Mouse (Mus musculus) limb, embryonic 14.5 days (tissue): ENCODE results near the gene Rdh14. TPM values are rescaled to one million over a fixed set of nuclear protein-coding genes. Genes with fewer than 3 reads are reported as not detected.
A peak's percentile ranks its signal among the peaks of the same experiment; 100 is the strongest.

Source experiments
- ATAC-seq: fragments of 200-750 bp; cut with Nextera tagmentation; 2 replicates; pipeline ENCODE4 v1.8.0; 2017; ENCODE audit warnings: low read depth, moderate number of reproducible peaks, moderate TSS enrichment; ENCODE audit not compliant: low FRiP score
- DNase-seq: peaks from one replicate; pipeline ENCODE4 v3.0.0-alpha.2; 2015; ENCODE audit warnings: low spot score
- H3K27ac ChIP-seq: fragments of 300-500 bp; sonication (generic); replicated peaks from 2 replicates; pipeline ENCODE4 v1.5.1; 2014; ENCODE audit warnings: low read depth, mild to moderate bottlenecking, low read length, moderate library complexity, mixed read lengths
- H3K27me3 ChIP-seq: fragments of 300-500 bp; sonication (generic); 2 replicates; pipeline ENCODE4 v1.6.1; 2014; ENCODE audit warnings: low read length, mixed read lengths; ENCODE audit not compliant: control insufficient read depth, insufficient read depth
- H3K36me3 ChIP-seq: fragments of 300-500 bp; sonication (generic); 2 replicates; pipeline ENCODE4 v1.6.1; 2014; ENCODE audit warnings: mild to moderate bottlenecking, low read length, moderate library complexity, mixed read lengths; ENCODE audit not compliant: control insufficient read depth, insufficient read depth
- H3K4me1 ChIP-seq: fragments of 300-500 bp; sonication (generic); 2 replicates; pipeline ENCODE4 v1.6.1; 2014; ENCODE audit warnings: antibody characterized with exemption, low read length, mixed read lengths; ENCODE audit not compliant: control insufficient read depth, insufficient read depth
- H3K4me2 ChIP-seq: fragments of 300-500 bp; sonication (generic); replicated peaks from 2 replicates; pipeline ENCODE4 v1.6.1; 2014; ENCODE audit warnings: low read depth, mild to moderate bottlenecking, low read length, moderate library complexity; ENCODE audit not compliant: severe bottlenecking
- H3K4me3 ChIP-seq: fragments of 300-500 bp; sonication (generic); replicated peaks from 2 replicates; pipeline ENCODE4 v1.5.1; 2014; ENCODE audit warnings: low read length
- H3K9ac ChIP-seq: fragments of 300-500 bp; sonication (generic); 2 replicates; pipeline ENCODE4 v1.6.1; 2014; ENCODE audit warnings: mild to moderate bottlenecking, low read depth, low read length, moderate library complexity; ENCODE audit not compliant: severe bottlenecking
- H3K9me3 ChIP-seq: fragments of 300-500 bp; sonication (generic); 2 replicates; pipeline ENCODE4 v1.6.1; 2016; ENCODE audit warnings: low read length; ENCODE audit not compliant: control insufficient read depth
- POLR2A ChIP-seq: fragments of 200-500 bp; IDR thresholded peaks from 2 replicates; pipeline ENCODE4 v1.8.0; 2012; ENCODE audit warnings: inconsistent platforms, mild to moderate bottlenecking, moderate library complexity, borderline replicate concordance; ENCODE audit not compliant: insufficient read depth, insufficient read length; ENCODE audit errors: extremely low read depth
- WGBS: fragments of 180-500 bp; shearing (Covaris S2); extraction: QIAGEN DNeasy Blood & Tissue Kit; methylation state at CpG from one replicate; pipeline ENCODE4 v1.1.7; 2014; 5-methylcytosine and 5-hydroxymethylcytosine counted together
- polyA plus RNA-seq, 2 experiments: library from polyadenylated mRNA; depleted of rRNA in 1 of 2; stranded (reverse) in 1 of 2; unstranded in 1 of 2; fragments of >200 nt; fragmentation: Nextera tagmentation in 1 of 2; extraction: Ambion mirVana in 1 of 2; gene quantifications; 2 replicates each; pipeline versions ENCODE4 v1.2.1 to v1.2.3; 2012 to 2014

The Rdh14 gene
- polyA plus RNA-seq (2012; rRNA removed) (22.3 and 23.9 TPM in 2 replicates), polyA plus RNA-seq (2014; fragmentation: Nextera tagmentation; extraction: Ambion mirVana) (43.6 and 47.6 TPM in 2 replicates)

DNA sequence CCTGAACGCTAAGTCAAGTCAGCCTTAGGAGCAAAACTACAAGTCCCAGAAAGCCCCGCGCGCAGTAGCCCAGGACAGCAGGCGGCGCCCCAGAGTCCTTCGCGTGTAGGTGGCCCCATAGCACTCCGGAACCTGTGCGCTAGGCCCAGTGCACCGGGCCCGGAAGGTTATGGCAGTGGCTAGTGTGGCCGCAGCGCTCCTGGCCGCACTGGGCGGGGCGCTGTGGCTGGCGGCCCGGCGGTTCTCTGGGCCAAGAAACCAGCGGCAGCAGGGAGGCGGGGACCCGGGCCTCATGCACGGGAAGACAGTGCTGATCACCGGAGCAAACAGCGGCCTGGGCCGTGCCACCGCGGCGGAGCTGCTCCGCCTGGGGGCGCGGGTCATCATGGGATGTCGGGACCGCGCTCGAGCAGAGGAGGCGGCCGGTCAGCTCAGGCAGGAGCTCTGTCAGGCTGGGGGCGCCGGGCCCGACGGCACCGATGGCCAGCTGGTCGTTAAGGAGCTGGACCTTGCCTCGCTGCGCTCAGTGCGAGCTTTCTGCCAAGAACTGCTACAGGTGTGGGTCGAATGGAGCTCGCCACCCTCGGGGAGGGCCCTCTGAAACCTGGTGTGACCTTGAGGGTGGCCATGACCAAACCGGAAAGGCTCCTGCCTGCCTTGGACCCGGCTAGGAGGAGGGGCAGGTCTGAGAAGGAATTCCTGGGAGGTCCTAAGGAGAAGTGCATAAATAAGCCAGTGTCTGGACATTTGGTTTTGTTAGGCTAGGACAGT lies at the start of gene Rdh14:
Rdh14 (plus strand) TSS at position 102 of the 771 bp plus-strand sequence.
- Histone ChIP-seq H3K9me3 (no peaks in the 10 kb centered on the region), H3K4me2 (peak within 1 kb of the TSS; percentile 65), H3K27me3 (no peaks in the 10 kb centered on the region), H3K4me3 (peak within 1 kb of the TSS; percentile 79), H3K27ac (peak within 1 kb of the TSS; percentile 89), H3K9ac (peak within 1 kb of the TSS; percentile 95), H3K36me3 (peaks cover 11% of the 10 kb centered on the region), H3K4me1 (peaks cover 6% of the 10 kb centered on the region; the same call in 1 of the 2 replicates)
- TF ChIP-seq POLR2A, result peak; percentile 75; the same call in 1 of the 2 replicates
- DNase-seq (peak; percentile 95), ATAC-seq (peak; percentile 96)
- WGBS, result under 1% methylated on average over 50 of the region's 53 CpGs

- no peak overlapping the region for H3K4me2 ChIP-seq
- H3K36me3 ChIP-seq, result no peaks in the 10 kb centered on the region
- TF ChIP-seq POLR2A, result no peak
- no peak overlapping the region for H3K4me3 ChIP-seq
- no peak overlapping the region for H3K27ac ChIP-seq
- no peaks in the 10 kb centered on the region for H3K27me3 ChIP-seq
- ATAC-seq (no peak), DNase-seq (no peak)
- no peaks in the 10 kb centered on the region for H3K9me3 ChIP-seq
- WGBS, result 64% methylated on average over 3 of the region's 3 CpGs
- no peaks in the 10 kb centered on the region for H3K4me1 ChIP-seq
- no peak overlapping the region for H3K9ac ChIP-seq
These were observed 39.9 kb upstream of the Rdh14 start for GRCm38 (mm10) chr12:10350706-10351105.

DNA sequence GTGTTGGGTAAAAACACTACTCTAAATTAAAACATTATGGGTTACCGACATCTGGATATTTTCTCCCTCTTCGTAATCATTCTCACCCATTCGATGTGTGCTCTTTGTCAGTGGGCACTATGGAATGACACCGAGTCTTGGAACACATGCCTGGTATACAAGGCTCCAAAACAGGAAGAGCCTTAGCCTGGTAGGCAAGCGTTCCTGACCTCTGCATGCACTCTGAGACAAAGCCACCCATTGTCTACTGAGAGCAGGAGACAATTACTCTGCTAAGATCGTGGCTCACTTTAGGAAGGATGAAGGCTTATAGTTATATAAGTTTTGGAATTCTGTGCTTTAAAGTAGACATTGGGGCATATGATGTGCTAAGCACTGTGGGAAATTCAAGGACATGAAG lies 32.8 kb upstream of the Rdh14 start:
- Histone ChIP-seq H3K27ac (no peak overlapping the region), H3K4me3 (no peak overlapping the region), H3K9ac (no peak overlapping the region), H3K27me3 (no peaks in the 10 kb centered on the region), H3K4me2 (no peak overlapping the region), H3K36me3 (no peaks in the 10 kb centered on the region), H3K9me3 (no peaks in the 10 kb centered on the region), H3K4me1 (no peaks in the 10 kb centered on the region)
- WGBS, result 48% methylated on average over 6 of the region's 6 CpGs
- TF ChIP-seq POLR2A, result no peak
- ATAC-seq (no peak), DNase-seq (no peak)

GRCm38 (mm10) chr12:10369673-10370072 lies 20.9 kb upstream of the Rdh14 start, which contains the start of gene Nt5c1b:
Gene Nt5c1b (plus strand): TSS chr12:10369973.
- TF ChIP-seq POLR2A, result no peak
- no peak within 1 kb of the TSS for H3K9ac ChIP-seq
- no peaks in the 10 kb centered on the region for H3K36me3 ChIP-seq
- no peaks in the 10 kb centered on the region for H3K4me1 ChIP-seq
- H3K4me2 ChIP-seq, result no peak within 1 kb of the TSS
- DNase-seq (no peak), ATAC-seq (no peak)
- no peak within 1 kb of the TSS for H3K4me3 ChIP-seq
- H3K27me3 ChIP-seq, result no peaks in the 10 kb centered on the region
- H3K9me3 ChIP-seq, result no peaks in the 10 kb centered on the region
- no peak within 1 kb of the TSS for H3K27ac ChIP-seq
- WGBS, result 84% methylated on average over 3 of the region's 3 CpGs

DNA sequence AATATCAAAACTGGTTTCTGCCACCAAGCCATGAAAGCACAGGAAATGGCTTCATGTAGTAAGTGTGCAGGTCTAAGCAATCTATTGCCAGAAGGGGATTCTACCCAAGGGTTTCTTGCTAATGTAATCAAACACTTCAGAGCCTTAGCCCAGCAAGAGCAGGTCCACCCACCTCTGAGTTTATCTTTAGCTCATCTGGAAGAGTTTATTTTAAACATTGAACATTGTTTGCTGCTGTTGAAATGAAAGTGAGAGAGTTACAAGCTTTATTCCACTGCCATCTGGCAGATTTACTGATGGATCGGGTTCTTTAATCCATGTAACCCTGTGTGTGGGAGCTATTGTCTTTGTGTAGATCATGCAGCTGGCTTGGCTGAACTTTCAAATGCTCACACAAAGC lies 10.2 kb downstream of the Rdh14 start:
- no peak overlapping the region for H3K27ac ChIP-seq
- no peaks in the 10 kb centered on the region for H3K27me3 ChIP-seq
- no peaks in the 10 kb centered on the region for H3K4me1 ChIP-seq
- H3K4me2 ChIP-seq, result no peak overlapping the region
- no peak overlapping the region for H3K9ac ChIP-seq
- H3K9me3 ChIP-seq, result no peaks in the 10 kb centered on the region
- ATAC-seq, result no peak
- no peak for DNase-seq
- H3K36me3 ChIP-seq, result 0 out of 2 replicates have a peak, but pooled peaks cover 3% of the 10 kb centered on the region
- WGBS, result 69% methylated on average over 1 of the region's 1 CpGs
- TF ChIP-seq POLR2A, result no peak
- no peak overlapping the region for H3K4me3 ChIP-seq
